Mouse (Mus musculus) adrenal gland, adult 8-10 months (tissue): ENCODE measurements around the gene Endog. TPM values are rescaled to one million over a fixed set of nuclear protein-coding genes. Genes with fewer than 3 reads are reported as not detected.

ENCODE experiments used
- DNase-seq: peaks from one replicate; pipeline ENCODE4 v3.0.0; 2022
- total RNA-seq, 4 experiments: library from RNA; stranded (reverse); gene quantifications; 2 replicates each; pipeline ENCODE4 v1.2.4; 2022

Endog gene
- total RNA-seq, 4 experiments from 2014 or later: 21.9 to 43.0 (median 31.0) TPM

GRCm38 (mm10) chr2:30212169-30212545 lies 40.9 kb downstream of the Endog start:
- DNase-seq: no peak

DNA sequence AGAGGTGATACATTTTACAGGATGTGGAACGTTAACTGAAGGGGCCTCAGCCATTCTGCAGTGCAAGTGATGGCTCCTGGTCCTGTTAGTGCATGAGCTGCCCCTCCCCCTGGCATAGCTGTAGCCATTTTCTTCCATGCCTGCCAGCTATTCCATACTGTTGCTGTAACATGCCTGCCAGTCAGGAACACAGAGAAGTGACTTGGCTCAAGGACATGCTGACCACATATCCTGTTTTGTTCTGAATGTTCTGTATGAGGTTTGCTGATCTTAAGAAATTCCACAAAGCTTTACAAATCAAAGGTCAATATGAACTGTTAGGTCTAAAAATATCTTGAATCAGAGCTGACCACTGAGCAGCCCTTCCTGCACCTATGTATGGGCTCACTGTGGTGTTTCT lies 41.7 kb downstream of the Endog start:
- no peak for DNase-seq

- DNase-seq: no peak
Measured at GRCm38 (mm10) chr2:30214745-30215144, 43.5 kb downstream of the Endog start.

GRCm38 (mm10) chr2:30215493-30215892 lies 44.2 kb downstream of the Endog start:
- no peak for DNase-seq

GRCm38 (mm10) chr2:30216293-30216692 lies 45.0 kb downstream of the Endog start:
- DNase-seq: no peak

Other genes starting within 250 kb of the Endog start
- gene Gle1, start 236.1 kb upstream of the Endog start, total RNA-seq: 10 to 100 TPM; 34.7 to 56.4 (median 43.6) TPM
- gene Sptan1, start 205.9 kb upstream of the Endog start, total RNA-seq: 100 to 1,000 TPM; 163 to 298 (median 244) TPM
- gene Wdr34, start 122.6 kb upstream of the Endog start, total RNA-seq: 10 to 100 TPM; 19.5 to 31.7 (median 26.6) TPM
- 100 to 1,000 TPM; 205 to 257 (median 225) TPM for gene Set, start 114.1 kb upstream of the Endog start, total RNA-seq
- 1 to 10 TPM; 4.8 to 6.6 (median 5.8) TPM for gene Pkn3, start 93.8 kb upstream of the Endog start, total RNA-seq
- gene Zdhhc12, start 77.8 kb upstream of the Endog start, total RNA-seq: 10 to 100 TPM; 16.4 to 23.9 (median 17.6) TPM
- gene Zer1, start 46.9 kb upstream of the Endog start, total RNA-seq: 10 to 100 TPM; 45.6 to 74.7 (median 58.5) TPM
- 10 to 100 TPM; 58.6 to 71.5 (median 64.5) TPM for gene Tbc1d13, start 37.7 kb upstream of the Endog start, total RNA-seq
- gene Spout1, start 7.0 kb downstream of the Endog start, total RNA-seq: 10 to 100 TPM; 22.9 to 28.7 (median 28.4) TPM
- gene Kyat1, start 34.4 kb downstream of the Endog start, total RNA-seq: 10 to 100 TPM; 21.3 to 27.4 (median 22.8) TPM
- gene Lrrc8a, start 66.2 kb downstream of the Endog start, total RNA-seq: 10 to 100 TPM; 54.6 to 63.0 (median 57.8) TPM
- gene Gm28035, start 69.1 kb downstream of the Endog start, total RNA-seq: 1 to 10 TPM in 3 of 4 experiments, under 1 TPM in 1; 0.58 to 5.3 (median 2.8) TPM
- gene Phyhd1, start 94.7 kb downstream of the Endog start, total RNA-seq: 10 to 100 TPM; 12.0 to 20.7 (median 15.4) TPM
- not detected for gene Gm28038, start 109.5 kb downstream of the Endog start, total RNA-seq
- 10 to 100 TPM; 31.2 to 42.7 (median 37.6) TPM for gene Dolk, start 114.8 kb downstream of the Endog start, total RNA-seq
- 10 to 100 TPM; 28.2 to 33.6 (median 30.2) TPM for gene Nup188, start 114.9 kb downstream of the Endog start, total RNA-seq
- 100 to 1,000 TPM in 2 of 4 experiments, 10 to 100 TPM in 2; 85.4 to 115 (median 101) TPM for gene Sh3glb2, start 187.8 kb downstream of the Endog start, total RNA-seq
- 100 to 1,000 TPM in 1 of 4 experiments, 10 to 100 TPM in 3; 80.6 to 104 (median 91.1) TPM for gene Miga2, start 192.7 kb downstream of the Endog start, total RNA-seq
- gene Dolpp1, start 220.8 kb downstream of the Endog start, total RNA-seq: 10 to 100 TPM; 18.0 to 24.2 (median 19.8) TPM
- 100 to 1,000 TPM in 1 of 4 experiments, 10 to 100 TPM in 3; 59.0 to 122 (median 95.3) TPM for gene Crat, start 244.3 kb downstream of the Endog start, total RNA-seq
- gene Ptpa, start 244.5 kb downstream of the Endog start, total RNA-seq: 100 to 1,000 TPM; 135 to 153 (median 141) TPM